Mouse (Mus musculus) MEL (cell line): ENCODE measurements around the gene Olfr843.

Experiments
- CTCF ChIP-seq, 3 experiments: IDR thresholded peaks in 2 of 3; conservative IDR thresholded peaks in 1 of 3; 2 replicates each; pipeline ENCODE4 v1.5.1; 2011 to 2012; ENCODE audit warnings: low read length in 3 of 3, low read depth in 2 of 3, mild to moderate bottlenecking in 2 of 3, improper control_type of control experiment in 1 of 3, inconsistent platforms in 1 of 3, mixed read lengths in 1 of 3, moderate library complexity in 1 of 3; ENCODE audit not compliant: control insufficient read depth in 1 of 3, insufficient read depth in 1 of 3, poor library complexity in 1 of 3, severe bottlenecking in 1 of 3
- EP300 ChIP-seq, 2 experiments: IDR thresholded peaks; 2 replicates each; pipeline ENCODE4 v1.6.1; 2011; ENCODE audit warnings: improper control_type of control experiment in 2 of 2, low read length in 2 of 2, low read depth in 1 of 2, mild to moderate bottlenecking in 1 of 2
- GATA1 ChIP-seq: IDR thresholded peaks from 2 replicates; pipeline ENCODE4 v1.6.1; 2011; ENCODE audit warnings: low read depth, low read length, improper control_type of control experiment
- MAX ChIP-seq: IDR thresholded peaks from 2 replicates; pipeline ENCODE4 v1.6.1; 2011; ENCODE audit warnings: low read length, improper control_type of control experiment

DNA sequence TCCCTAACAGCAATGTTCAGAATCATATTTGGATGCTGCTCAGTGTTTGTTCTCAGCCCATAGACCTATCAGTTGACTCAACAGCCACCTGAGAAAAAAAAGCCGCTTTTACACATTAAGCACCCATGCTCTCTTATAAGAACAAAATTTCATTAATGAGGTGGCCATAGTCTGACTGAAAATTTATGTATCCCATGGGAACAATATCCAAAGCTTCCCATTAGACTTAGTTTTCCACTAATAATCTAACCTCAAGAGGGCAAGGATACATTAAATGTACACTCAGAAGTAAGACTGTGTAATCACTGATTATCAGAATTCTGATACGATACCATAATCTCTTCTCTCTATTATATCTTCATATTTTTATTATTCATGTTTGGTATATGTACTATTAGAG, at the start of gene Olfr843:
- TF ChIP-seq MAX = no peak
- no peak for TF ChIP-seq CTCF (IDR thresholded peaks at IDR 0.05 in 2 of 3, conservative IDR thresholded peaks at IDR 0.05 in 1 of 3; ENCODE audit: control insufficient read depth in 1 of 3, insufficient read depth in 1 of 3, low read depth in 2 of 3, low read length in 3 of 3, poor library complexity in 1 of 3, severe bottlenecking in 1 of 3)
- no peak for TF ChIP-seq GATA1
- TF ChIP-seq EP300 (IDR thresholded peaks at IDR 0.05; ENCODE audit: low read depth in 1 of 2, low read length in 2 of 2) = no peak
